Mouse (Mus musculus) left cerebral cortex, postnatal 25 days (tissue): Measurements from ENCODE around the gene Il4ra. TPM values are rescaled to one million over a fixed set of nuclear protein-coding genes. Genes with fewer than 3 reads are reported as not detected.

ENCODE experiments used
- DNase-seq, 2 experiments: peaks; one replicate each; pipeline ENCODE4 v3.0.0; 2022; ENCODE audit warnings: low spot score in 2 of 2, mixed read lengths in 1 of 2
- intact Hi-C: fragments of 180-260 bp; cut with DNase I; formaldehyde crosslinking; loops from one replicate; pipeline ENCODE4 v1.15.1; 2025
- total RNA-seq, 2 experiments: library from RNA; stranded (reverse); gene quantifications; 2 replicates each; pipeline ENCODE4 v1.2.3; 2021

The Il4ra gene
- 1 to 10 TPM; 6.1 to 7.1 TPM for total RNA-seq

DNA sequence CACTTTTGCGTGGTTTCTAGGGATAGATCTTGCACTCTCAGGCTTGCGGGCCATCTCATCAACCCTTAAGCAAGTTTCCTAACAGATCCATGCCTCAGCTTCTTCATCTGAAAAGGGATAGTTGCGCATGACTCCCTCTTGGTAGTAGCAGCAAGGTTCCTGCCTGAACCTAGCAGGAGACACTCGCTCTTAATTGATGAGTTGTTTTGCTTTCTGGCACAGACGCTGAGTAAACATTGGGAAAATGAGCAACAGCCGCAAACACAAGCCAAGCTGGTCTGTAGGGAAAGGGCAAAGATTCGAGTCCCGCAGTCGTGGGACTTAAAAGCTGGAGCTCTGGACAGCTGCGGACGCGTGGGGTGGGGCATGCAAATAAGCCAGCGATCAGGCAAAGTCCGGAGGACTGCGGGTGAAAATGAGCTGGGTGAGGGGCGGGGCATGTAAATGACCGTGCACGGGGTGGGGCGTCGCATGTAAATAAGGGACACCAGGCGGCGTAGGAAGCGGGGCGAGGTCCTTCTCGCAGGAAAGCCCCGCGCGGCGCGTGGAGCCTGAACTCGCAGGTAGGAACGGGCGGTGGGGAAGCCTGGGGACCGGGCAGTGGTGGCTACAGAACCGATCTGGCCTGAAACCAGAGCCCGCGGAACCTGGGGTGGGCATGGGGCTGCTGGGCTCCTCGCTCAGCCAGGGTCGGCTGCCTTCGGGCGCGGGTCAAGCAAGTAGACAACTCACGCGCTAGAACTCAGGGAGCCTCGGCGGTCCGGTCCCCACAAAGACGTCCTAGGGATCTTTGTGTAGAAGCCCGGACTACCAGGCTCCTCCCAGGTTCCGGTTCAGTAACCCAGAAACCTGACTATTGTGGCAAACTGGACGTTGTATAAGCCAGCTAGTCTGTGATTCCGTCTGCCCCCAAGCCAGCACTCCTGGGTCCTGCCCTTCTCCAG lies at the start of gene Il4ra:
Gene Il4ra, plus strand, starts transcription at position 355 of the 944 bp plus-strand sequence.
- DNase-seq = peak; percentile 58 to 75
- intact Hi-C loops = no loop called here

DNA sequence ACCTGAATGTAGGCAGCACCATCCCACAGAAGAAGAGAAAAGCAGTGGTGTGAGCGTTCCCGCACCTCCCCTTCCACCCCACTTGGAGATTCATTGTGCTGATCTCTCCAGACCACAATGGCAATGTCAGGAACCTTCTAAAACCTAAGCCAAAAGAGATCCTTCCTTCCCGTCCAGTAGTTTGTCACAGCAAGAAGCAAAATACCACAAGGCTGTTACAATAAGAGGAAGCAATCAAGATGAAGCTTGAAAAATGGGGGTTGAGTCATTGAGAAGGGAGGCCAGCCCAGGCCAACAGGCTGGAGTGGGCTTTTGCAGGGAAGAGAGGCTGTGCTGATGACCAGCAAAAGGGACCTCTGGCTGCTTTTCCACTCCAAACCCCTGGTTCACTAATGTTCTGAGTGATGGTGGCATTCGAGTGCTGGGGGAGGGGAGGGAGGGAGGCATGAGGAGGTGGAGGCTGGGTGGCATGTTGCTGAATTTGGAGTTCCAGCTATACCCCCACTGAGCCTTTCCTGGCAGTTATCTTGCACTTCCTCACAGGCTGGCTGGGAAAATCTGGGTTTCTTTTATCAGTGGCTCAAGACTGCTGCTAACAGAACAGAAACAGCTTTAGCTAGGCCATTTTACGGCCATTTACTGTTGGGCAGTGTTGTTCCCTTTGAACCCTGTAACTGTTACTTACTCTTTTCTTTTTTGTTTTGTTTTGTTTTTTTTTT lies 48.4 kb upstream of the Il4ra start:
- intact Hi-C loops = no loop called here
- peak in 1 of 2 experiments; percentile 33 for DNase-seq

DNA sequence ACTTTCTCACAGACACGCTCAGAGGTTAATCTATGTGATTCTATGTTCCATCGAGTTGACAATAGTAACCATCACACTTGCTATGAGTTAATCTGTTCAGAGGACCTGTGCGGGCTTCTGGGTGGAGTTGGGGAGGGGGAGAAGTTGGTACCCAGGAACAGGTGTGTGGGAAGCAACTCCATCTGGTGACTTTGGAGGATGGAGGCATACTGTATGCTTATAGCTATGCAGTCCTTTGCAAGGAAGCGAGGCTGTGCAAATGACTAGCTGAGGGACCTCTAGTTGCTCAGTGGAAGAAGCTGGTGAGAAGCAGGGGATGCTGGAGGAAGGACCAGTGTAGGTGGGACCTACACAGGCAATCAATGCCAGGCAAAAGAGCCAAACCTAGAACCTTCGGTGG lies 47.3 kb upstream of the Il4ra start:
- intact Hi-C loops = no loop called here
- peak; percentile 30 to 86 for DNase-seq

DNA sequence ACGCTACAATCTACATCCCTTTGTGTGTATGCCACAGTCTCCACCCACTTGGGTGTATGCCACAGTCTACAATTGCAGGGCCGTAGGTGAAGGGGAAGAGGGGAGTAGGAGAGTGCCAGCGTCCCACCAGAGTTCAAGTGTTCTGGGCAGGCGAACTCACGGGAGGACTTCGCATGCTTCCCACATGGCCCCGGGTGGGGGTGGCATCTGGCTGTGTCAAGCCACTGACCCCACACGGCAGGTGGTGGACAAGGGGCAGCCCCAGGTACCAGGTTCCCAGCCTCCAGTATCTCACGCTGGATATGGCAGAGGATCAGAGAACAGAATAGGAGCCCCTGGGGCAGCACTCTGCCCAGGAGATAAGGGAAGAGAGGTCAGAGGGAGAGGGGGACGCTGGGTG lies 46.4 kb upstream of the Il4ra start:
- intact Hi-C loops = no loop called here

DNA sequence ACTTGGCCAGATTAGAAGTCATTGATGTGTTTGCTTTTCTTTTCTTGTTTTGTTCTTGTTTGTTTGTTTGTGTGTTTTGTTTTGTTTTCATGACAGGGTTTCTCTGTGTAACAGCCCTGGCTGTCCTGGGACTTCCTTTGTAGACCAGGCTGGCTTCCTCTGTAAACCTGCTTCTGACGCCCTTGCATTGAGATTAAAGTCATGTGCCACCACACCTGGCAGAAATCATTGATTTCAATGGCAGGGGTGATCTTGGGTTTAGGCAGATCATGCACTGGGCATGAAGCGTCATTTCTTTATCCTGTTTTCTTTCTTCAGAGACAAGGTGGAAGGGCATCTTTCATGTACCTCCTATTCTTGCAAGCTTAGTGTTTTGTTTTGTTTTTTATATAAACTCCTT lies 44.6 kb upstream of the Il4ra start:
- intact Hi-C loops = no loop called here
- DNase-seq = no peak

More for the DNA sequence above, 46.4 kb upstream of the Il4ra start:
- DNase-seq = no peak

DNA sequence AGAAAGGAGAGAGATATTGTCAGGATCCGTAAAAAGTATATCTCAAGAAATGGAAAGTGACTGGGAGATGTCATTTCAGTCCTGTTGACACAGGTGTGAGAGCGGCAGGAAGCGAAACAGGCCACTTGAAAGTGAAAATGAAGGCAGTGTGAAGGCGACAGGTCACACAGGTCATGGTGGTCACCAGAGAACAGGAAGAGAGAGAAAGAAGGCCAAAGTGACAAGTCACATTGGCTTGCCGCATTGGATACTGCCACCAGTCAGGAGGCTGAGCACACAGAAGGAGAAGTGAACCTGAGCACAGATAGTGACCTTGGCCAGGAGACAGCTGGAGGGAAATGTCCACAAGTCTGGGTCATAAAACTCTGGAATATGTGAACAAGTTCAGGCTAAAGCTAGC lies 40.5 kb upstream of the Il4ra start:
- DNase-seq = no peak
- intact Hi-C loops = no loop called here

DNA sequence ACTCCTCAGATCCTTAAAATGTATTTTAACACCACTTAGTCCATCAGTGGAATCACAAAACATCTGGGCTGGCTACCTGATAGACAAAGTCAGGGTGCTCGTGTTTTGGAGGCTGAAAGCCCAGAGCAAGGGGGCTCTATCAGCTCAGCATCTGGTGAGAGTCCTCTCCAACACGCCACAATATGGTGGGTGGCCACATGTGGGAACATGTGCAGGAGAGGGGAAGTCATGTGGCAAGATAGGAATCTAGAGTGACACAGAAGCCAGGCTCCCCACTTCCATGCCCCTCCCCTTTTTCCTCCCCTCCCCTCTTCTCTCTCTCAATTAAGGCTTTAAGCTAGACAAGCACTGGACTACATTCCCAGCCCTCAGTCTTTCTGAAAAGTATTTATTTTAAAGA lies 40.1 kb upstream of the Il4ra start:
- intact Hi-C loops = no loop called here

DNA sequence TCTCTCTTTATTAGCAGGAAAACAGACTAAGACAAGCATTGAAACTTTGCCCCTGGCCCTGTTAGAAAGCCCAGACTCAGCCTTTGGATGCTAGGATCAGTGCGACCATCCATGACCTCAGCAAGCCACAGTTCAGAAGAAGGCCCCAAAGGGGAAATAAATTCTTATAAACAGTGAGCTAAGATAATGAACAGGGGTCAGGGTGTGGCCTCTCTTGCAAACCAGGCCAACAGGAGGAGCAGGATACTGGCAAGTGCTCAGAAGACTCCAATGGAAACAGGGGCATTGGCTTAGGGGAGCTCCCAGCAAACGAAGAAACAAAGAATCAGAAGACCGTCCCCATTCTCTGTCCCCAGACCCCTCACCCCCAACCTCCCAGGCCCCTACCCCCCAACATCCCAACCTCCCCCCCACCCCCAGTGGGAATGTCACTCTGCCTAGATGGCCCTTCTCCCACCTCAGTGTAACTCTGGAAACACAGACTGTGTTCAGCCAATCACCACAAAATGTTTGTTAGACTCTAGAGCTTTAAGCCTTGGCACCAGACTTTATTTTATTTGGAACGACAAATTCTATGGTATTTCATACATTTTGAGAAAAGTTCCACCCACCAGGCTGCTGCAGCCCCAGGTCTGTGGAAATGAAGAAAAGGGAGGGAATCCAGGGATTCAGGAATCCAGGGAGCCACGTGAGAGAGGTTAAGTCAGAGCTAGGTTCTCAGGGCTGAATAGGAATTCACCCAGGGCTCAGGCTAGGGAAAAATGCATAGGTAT lies 36.7 kb upstream of the Il4ra start:
- intact Hi-C loops = no loop called here
- no peak for DNase-seq

More for the DNA sequence above, 40.1 kb upstream of the Il4ra start:
- no peak for DNase-seq

- intact Hi-C loops = no loop called here
- DNase-seq = no peak
Observed at GRCm38 (mm10) chr7:125516723-125517122, 35.2 kb upstream of the Il4ra start.

DNA sequence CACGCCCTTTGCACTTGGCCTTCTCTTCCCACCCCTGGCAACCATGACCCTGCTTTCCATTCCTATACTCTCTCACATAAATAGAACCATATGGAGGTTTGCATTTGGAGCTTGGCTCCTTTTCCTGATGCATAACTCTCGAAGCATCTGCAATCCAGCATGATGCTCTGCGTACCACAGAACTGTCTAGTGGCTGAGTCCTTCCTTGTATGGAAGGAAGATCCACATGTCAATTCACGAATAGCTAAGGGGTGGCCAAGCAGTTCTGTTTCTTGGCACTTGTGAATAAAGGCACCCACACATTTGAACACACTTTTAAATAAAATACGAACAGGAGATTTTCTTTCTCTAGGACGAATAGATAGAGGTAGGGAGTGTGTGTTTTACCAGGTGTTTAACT lies 34.5 kb upstream of the Il4ra start:
- DNase-seq = peak in 1 of 2 experiments; percentile 41
- intact Hi-C loops = no loop called here

DNA sequence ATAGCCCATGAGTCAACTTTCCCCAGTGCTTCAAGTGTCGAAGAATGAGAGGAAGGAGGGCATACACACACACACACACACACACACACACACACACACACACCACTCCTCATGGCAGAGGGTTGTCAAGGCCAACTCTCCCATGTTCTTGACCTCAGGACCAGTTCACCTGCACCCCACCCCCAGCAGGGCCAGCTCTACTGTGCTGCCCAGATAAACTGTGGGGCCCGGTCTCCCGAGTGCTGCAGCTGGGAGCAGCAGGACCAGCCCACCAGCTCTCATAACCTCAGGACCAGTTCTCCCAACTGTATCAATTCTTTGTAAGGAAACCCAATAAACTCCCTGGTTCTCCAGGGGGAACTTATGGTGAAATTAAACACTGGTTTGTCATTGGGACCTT lies 32.2 kb upstream of the Il4ra start:
- no peak for DNase-seq
- intact Hi-C loops = no loop called here

- intact Hi-C loops = no loop called here
- DNase-seq = no peak
Observed at GRCm38 (mm10) chr7:125523051-125523450, 28.9 kb upstream of the Il4ra start.

DNA sequence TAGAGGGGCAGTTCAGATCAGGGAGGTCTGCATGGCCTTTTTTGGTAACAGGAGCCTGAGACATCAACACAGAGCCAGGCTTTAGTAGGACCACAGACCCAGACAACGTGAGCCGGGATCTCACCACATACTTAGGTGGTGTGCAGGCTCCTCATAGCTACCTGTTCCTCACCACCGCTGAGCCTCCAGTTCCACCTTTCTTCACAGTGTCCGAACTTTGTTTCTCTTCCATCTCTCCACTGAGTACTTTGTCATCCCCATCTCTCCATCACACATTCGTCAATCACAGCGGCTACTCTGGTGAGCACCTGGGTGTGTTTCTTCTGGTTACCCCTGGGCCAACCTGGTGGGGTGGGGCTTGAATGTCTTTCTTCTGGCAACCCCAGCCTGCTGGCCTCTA lies 24.7 kb upstream of the Il4ra start:
- intact Hi-C loops = no loop called here
- DNase-seq = no peak

GRCm38 (mm10) chr7:125527901-125528580 lies 23.9 kb upstream of the Il4ra start:
- intact Hi-C loops = no loop called here
- DNase-seq = no peak

DNA sequence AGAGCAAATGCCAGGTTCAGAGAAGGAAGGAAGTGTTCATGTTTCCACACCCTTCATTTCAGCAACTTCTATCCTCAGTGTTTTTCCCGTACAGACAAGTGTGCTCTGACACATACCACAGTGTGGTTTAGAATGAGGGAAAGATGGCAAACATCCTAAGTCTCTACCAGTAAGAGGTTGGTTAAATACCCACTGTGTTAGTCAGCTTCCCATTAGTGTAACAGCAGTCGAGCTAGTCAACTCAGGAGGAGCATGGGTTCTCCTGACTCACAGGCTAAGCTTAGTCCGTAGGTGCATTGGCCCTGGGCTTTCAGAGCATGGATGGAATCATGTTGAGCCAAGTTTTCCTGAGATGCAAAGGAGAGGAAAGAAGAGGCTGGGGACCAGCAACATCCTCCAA lies 12.6 kb upstream of the Il4ra start:
- intact Hi-C loops = no loop called here
- DNase-seq = no peak

- DNase-seq = no peak
- intact Hi-C loops = no loop called here
Observed at GRCm38 (mm10) chr7:125541026-125541425, 10.9 kb upstream of the Il4ra start.

GRCm38 (mm10) chr7:125541821-125542220 lies 10.1 kb upstream of the Il4ra start:
- no peak for DNase-seq
- intact Hi-C loops = no loop called here

GRCm38 (mm10) chr7:125542335-125543050 lies 9.4 kb upstream of the Il4ra start:
- intact Hi-C loops = no loop called here
- DNase-seq = no peak

DNA sequence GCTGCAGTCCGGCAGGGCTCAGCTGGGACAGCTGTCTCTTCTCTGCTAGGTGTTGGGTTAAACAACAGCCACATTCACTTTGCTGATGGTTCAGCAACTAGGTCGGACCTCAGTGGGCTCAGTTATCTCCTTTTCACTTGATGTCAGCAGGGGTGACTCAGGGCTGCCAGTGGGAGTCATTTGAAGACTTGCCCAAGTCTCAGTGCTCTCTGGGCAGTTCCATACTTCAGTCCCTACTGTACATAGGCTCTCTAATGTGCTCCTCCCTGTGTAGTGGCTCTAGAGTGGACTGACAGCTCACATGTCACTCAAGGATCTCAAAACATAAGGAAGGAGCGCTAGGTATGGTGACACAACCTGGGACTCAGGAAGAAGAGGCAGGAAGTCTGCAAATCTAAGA lies 8.4 kb upstream of the Il4ra start:
- intact Hi-C loops = no loop called here
- DNase-seq = no peak
